Mouse (Mus musculus): Measurements from ENCODE around the gene Exosc1. TPM values are rescaled to one million over a fixed set of nuclear protein-coding genes. Genes with fewer than 3 reads are reported as not detected.
A peak's percentile ranks its signal among the peaks of the same experiment; 100 is the strongest.

The Exosc1 gene
- polyA plus RNA-seq (2014; fragmentation: Nextera tagmentation; extraction: Ambion mirVana): 84.5 and 93.0 TPM in 2 replicates

GRCm38 (mm10) chr19:41933179-41934086 lies at the start of gene Exosc1, which contains the start of gene Zdhhc16:
Gene Exosc1, minus strand, starts transcription at chr19:41933423.
Gene Zdhhc16, plus strand, starts transcription at chr19:41933480.
- Histone ChIP-seq H3K27me3 (ENCODE audit: insufficient read depth, low read length) (no peaks in the 10 kb centered on the region), H3K36me3 (ENCODE audit: insufficient read depth) (peaks cover 41% of the 10 kb centered on the region), H3K4me3 (ENCODE audit: low read depth, low read length) (peak within 1 kb of the TSS; percentile 93), H3K9ac (peak within 1 kb of the TSS; percentile 75), H3K4me1 (ENCODE audit: insufficient read depth) (peaks cover 13% of the 10 kb centered on the region), H3K9me3 (ENCODE audit: low read depth, low read length) (no peaks in the 10 kb centered on the region), H3K27ac (ENCODE audit: low read depth) (peak within 1 kb of the TSS; percentile 37), H3K4me2 (peak within 1 kb of the TSS; percentile 86)
- no peak for TF ChIP-seq CTCF (IDR thresholded peaks at IDR 0.05; ENCODE audit: low read depth)
- peak; percentile 99 for DNase-seq
- ATAC-seq (ENCODE audit: insufficient read depth): peak; percentile 100
- WGBS: under 1% methylated on average over 47 of the region's 47 CpGs

GRCm38 (mm10) chr19:41982791-41983150 lies 49.5 kb upstream of the Exosc1 start:
- Histone ChIP-seq H3K4me3 (ENCODE audit: low read depth, low read length) (peak overlapping the region; percentile 85), H3K9ac (peak overlapping the region; percentile 80; the same call in 1 of the 2 replicates), H3K27me3 (ENCODE audit: insufficient read depth, low read length) (no peaks in the 10 kb centered on the region), H3K36me3 (ENCODE audit: insufficient read depth) (no peaks in the 10 kb centered on the region), H3K4me2 (peak overlapping the region; percentile 80), H3K27ac (ENCODE audit: low read depth) (no peak overlapping the region), H3K9me3 (ENCODE audit: low read depth, low read length) (no peaks in the 10 kb centered on the region), H3K4me1 (ENCODE audit: insufficient read depth) (no peaks in the 10 kb centered on the region; the same call in 1 of the 2 replicates)
- no peak for TF ChIP-seq CTCF (IDR thresholded peaks at IDR 0.05; ENCODE audit: low read depth)
- DNase-seq (peak; percentile 45), ATAC-seq (ENCODE audit: insufficient read depth) (no peak)
- 6% methylated on average over 4 of the region's 4 CpGs for WGBS

GRCm38 (mm10) chr19:41981931-41982790 lies 48.9 kb upstream of the Exosc1 start:
- ATAC-seq (ENCODE audit: insufficient read depth): no peak
- peak overlapping the region; percentile 85 for H3K4me3 ChIP-seq (ENCODE audit: low read depth, low read length)

GRCm38 (mm10) chr19:41981595-41981927 lies 48.3 kb upstream of the Exosc1 start, which contains the start of gene Ubtd1:
Gene Ubtd1, plus strand, starts transcription at chr19:41981763.
- Histone ChIP-seq H3K9ac (peak within 1 kb of the TSS; percentile 80), H3K4me3 (ENCODE audit: low read depth, low read length) (peak within 1 kb of the TSS; percentile 85), H3K27ac (ENCODE audit: low read depth) (peak within 1 kb of the TSS; percentile 87), H3K36me3 (ENCODE audit: insufficient read depth) (peaks cover 3% of the 10 kb centered on the region; the same call in 1 of the 2 replicates), H3K4me2 (peak within 1 kb of the TSS; percentile 80), H3K9me3 (ENCODE audit: low read depth, low read length) (no peaks in the 10 kb centered on the region), H3K27me3 (ENCODE audit: insufficient read depth, low read length) (no peaks in the 10 kb centered on the region), H3K4me1 (ENCODE audit: insufficient read depth) (no peaks in the 10 kb centered on the region; the same call in 1 of the 2 replicates)
- DNase-seq (no peak), ATAC-seq (ENCODE audit: insufficient read depth) (no peak; the same call in 1 of the 2 replicates)
- no peak for TF ChIP-seq CTCF (IDR thresholded peaks at IDR 0.05; ENCODE audit: low read depth)
- WGBS: 0% methylated on average over 30 of the region's 33 CpGs

More at GRCm38 (mm10) chr19:41981931-41982790, 48.9 kb upstream of the Exosc1 start:
- Histone ChIP-seq H3K27ac (ENCODE audit: low read depth) (peak overlapping the region; percentile 86), H3K9me3 (ENCODE audit: low read depth, low read length) (no peaks in the 10 kb centered on the region), H3K4me1 (ENCODE audit: insufficient read depth) (no peaks in the 10 kb centered on the region; the same call in 1 of the 2 replicates), H3K36me3 (ENCODE audit: insufficient read depth) (peaks cover 3% of the 10 kb centered on the region; the same call in 1 of the 2 replicates), H3K4me2 (peak overlapping the region; percentile 80), H3K9ac (peak overlapping the region; percentile 80), H3K27me3 (ENCODE audit: insufficient read depth, low read length) (no peaks in the 10 kb centered on the region)
- under 1% methylated on average over 70 of the region's 74 CpGs for WGBS
- DNase-seq: peak; percentile 51
- no peak for TF ChIP-seq CTCF (IDR thresholded peaks at IDR 0.05; ENCODE audit: low read depth)

- Histone ChIP-seq H3K4me2 (peak within 1 kb of the TSS; percentile 80), H3K27ac (ENCODE audit: low read depth) (peak within 1 kb of the TSS; percentile 87), H3K4me1 (ENCODE audit: insufficient read depth) (no peaks in the 10 kb centered on the region; the same call in 1 of the 2 replicates), H3K36me3 (ENCODE audit: insufficient read depth) (peaks cover 3% of the 10 kb centered on the region; the same call in 1 of the 2 replicates), H3K27me3 (ENCODE audit: insufficient read depth, low read length) (no peaks in the 10 kb centered on the region), H3K4me3 (ENCODE audit: low read depth, low read length) (peak within 1 kb of the TSS; percentile 85), H3K9me3 (ENCODE audit: low read depth, low read length) (no peaks in the 10 kb centered on the region), H3K9ac (peak within 1 kb of the TSS; percentile 80)
- ATAC-seq (ENCODE audit: insufficient read depth) (peak; percentile 96), DNase-seq (peak; percentile 100)
- peak; percentile 23; the same call in 1 of the 2 replicates for TF ChIP-seq CTCF (IDR thresholded peaks at IDR 0.05; ENCODE audit: low read depth)
- WGBS: under 1% methylated on average over 68 of the region's 68 CpGs
These were observed 47.8 kb upstream of the Exosc1 start, which contains the start of gene Mms19 for GRCm38 (mm10) chr19:41980819-41981594. Gene Mms19, minus strand, starts transcription at chr19:41981157.

- H3K9ac ChIP-seq: peak overlapping the region; percentile 80
- under 1% methylated on average over 16 of the region's 16 CpGs for WGBS
- no peaks in the 10 kb centered on the region for H3K27me3 ChIP-seq (ENCODE audit: insufficient read depth, low read length)
- peak; percentile 69 for DNase-seq
- no peak for TF ChIP-seq CTCF (IDR thresholded peaks at IDR 0.05; ENCODE audit: low read depth)
- no peaks in the 10 kb centered on the region for H3K9me3 ChIP-seq (ENCODE audit: low read depth, low read length)
- peak overlapping the region; percentile 80 for H3K4me2 ChIP-seq
- peak overlapping the region; percentile 85 for H3K4me3 ChIP-seq (ENCODE audit: low read depth, low read length)
- peaks cover 3% of the 10 kb centered on the region; the same call in 1 of the 2 replicates for H3K36me3 ChIP-seq (ENCODE audit: insufficient read depth)
- ATAC-seq (ENCODE audit: insufficient read depth): peak; percentile 7; the same call in 1 of the 2 replicates
- H3K27ac ChIP-seq (ENCODE audit: low read depth): peak overlapping the region; percentile 87
- no peaks in the 10 kb centered on the region; the same call in 1 of the 2 replicates for H3K4me1 ChIP-seq (ENCODE audit: insufficient read depth)
These were observed 47.2 kb upstream of the Exosc1 start for GRCm38 (mm10) chr19:41980422-41980818.

All from lung, embryonic 14.5 days (tissue).